Mouse (Mus musculus): ENCODE measurements around the gene Krt15.

Krt15 gene

GRCm38 (mm10) chr11:100135731-100136130 lies at the start of gene Krt15:
Gene Krt15, minus strand, starts transcription at chr11:100135928.
- no peak for DNase-seq

- no peak for DNase-seq
Measured at GRCm38 (mm10) chr11:100181725-100182124, 46.0 kb upstream of the Krt15 start.

GRCm38 (mm10) chr11:100179260-100179659 lies 43.5 kb upstream of the Krt15 start:
- no peak for DNase-seq

GRCm38 (mm10) chr11:100178307-100178706 lies 42.6 kb upstream of the Krt15 start:
- DNase-seq: no peak

- DNase-seq: no peak
Measured at GRCm38 (mm10) chr11:100176791-100177190, 41.1 kb upstream of the Krt15 start.

GRCm38 (mm10) chr11:100168765-100169762 lies 33.3 kb upstream of the Krt15 start:
- peak; percentile 22 for DNase-seq

- DNase-seq: no peak
Measured at GRCm38 (mm10) chr11:100168071-100168470, 32.3 kb upstream of the Krt15 start.

- DNase-seq: no peak
Measured at GRCm38 (mm10) chr11:100164392-100164791, 28.7 kb upstream of the Krt15 start.

GRCm38 (mm10) chr11:100157908-100158477 lies 22.3 kb upstream of the Krt15 start:
- no peak for DNase-seq

GRCm38 (mm10) chr11:100157331-100157730 lies 21.6 kb upstream of the Krt15 start:
- DNase-seq: no peak

- no peak for DNase-seq
Measured at GRCm38 (mm10) chr11:100155497-100156255, 19.9 kb upstream of the Krt15 start.

- no peak for DNase-seq
Measured at GRCm38 (mm10) chr11:100148615-100149330, 13.0 kb upstream of the Krt15 start, which contains the start of gene Krt19. Gene Krt19, minus strand, starts transcription at chr11:100148665.

- no peak for DNase-seq
Measured at GRCm38 (mm10) chr11:100147566-100148353, 12.0 kb upstream of the Krt15 start.

GRCm38 (mm10) chr11:100145858-100146560 lies 10.3 kb upstream of the Krt15 start:
- DNase-seq: no peak

GRCm38 (mm10) chr11:100145104-100145503 lies 9.4 kb upstream of the Krt15 start:
- no peak for DNase-seq

- no peak for DNase-seq
Measured at GRCm38 (mm10) chr11:100140966-100141365, 5.2 kb upstream of the Krt15 start.

GRCm38 (mm10) chr11:100139391-100139790 lies 3.7 kb upstream of the Krt15 start:
- no peak for DNase-seq

- DNase-seq: no peak
Measured at GRCm38 (mm10) chr11:100138809-100139208, 3.1 kb upstream of the Krt15 start.

- DNase-seq: no peak
Measured at GRCm38 (mm10) chr11:100137693-100138092, 2.0 kb upstream of the Krt15 start.

- DNase-seq: no peak
Measured at GRCm38 (mm10) chr11:100136559-100136958, 831 bp upstream of the Krt15 start.

GRCm38 (mm10) chr11:100124901-100125300 lies 10.8 kb downstream of the Krt15 start:
- no peak for DNase-seq
